Mouse (Mus musculus) c-Kit-positive CD71-negative TER-119-negative erythroid progenitor cells, embryonic 14.5 days (primary cell): Measurements from ENCODE around the gene Hrnr.

Source experiments
- DNase-seq: peaks from one replicate; pipeline ENCODE4 v3.0.0-alpha.2; 2013; ENCODE audit warnings: low read depth

Gene Hrnr

GRCm38 (mm10) chr3:93319449-93319848, at the start of gene Hrnr:
Gene Hrnr (plus strand): TSS chr3:93319749.
- no peak for DNase-seq

- DNase-seq = no peak
Measured at GRCm38 (mm10) chr3:93273223-93273622, 46.3 kb upstream of the Hrnr start, which contains the start of gene Flg. Gene Flg (plus strand): TSS chr3:93273523.

GRCm38 (mm10) chr3:93297542-93297941, 22.0 kb upstream of the Hrnr start:
- DNase-seq = no peak

- DNase-seq = no peak
Measured at GRCm38 (mm10) chr3:93299832-93300231, 19.7 kb upstream of the Hrnr start.

GRCm38 (mm10) chr3:93301896-93302295, 17.7 kb upstream of the Hrnr start:
- no peak for DNase-seq

GRCm38 (mm10) chr3:93306142-93306541, 13.4 kb upstream of the Hrnr start:
- DNase-seq = no peak

- no peak for DNase-seq
Measured at GRCm38 (mm10) chr3:93311371-93311770, 8.2 kb upstream of the Hrnr start.

- DNase-seq = no peak
Measured at GRCm38 (mm10) chr3:93314388-93314787, 5.2 kb upstream of the Hrnr start.

- no peak for DNase-seq
Measured at GRCm38 (mm10) chr3:93337749-93338148, 18.2 kb downstream of the Hrnr start.

- DNase-seq = no peak
Measured at GRCm38 (mm10) chr3:93340021-93340420, 20.5 kb downstream of the Hrnr start.

GRCm38 (mm10) chr3:93346896-93347295, 27.3 kb downstream of the Hrnr start:
- DNase-seq = no peak

GRCm38 (mm10) chr3:93360045-93360444, 40.5 kb downstream of the Hrnr start:
- peak; percentile 28 for DNase-seq

GRCm38 (mm10) chr3:93361933-93362574, 42.5 kb downstream of the Hrnr start:
- DNase-seq = peak; percentile 33

GRCm38 (mm10) chr3:93366966-93367575, 47.5 kb downstream of the Hrnr start:
- DNase-seq = no peak

- DNase-seq = no peak
Measured at GRCm38 (mm10) chr3:93368171-93368570, 48.6 kb downstream of the Hrnr start.

GRCm38 (mm10) chr3:93373416-93373815, 53.9 kb downstream of the Hrnr start:
- DNase-seq = no peak

- no peak for DNase-seq
Measured at GRCm38 (mm10) chr3:93375196-93375595, 55.6 kb downstream of the Hrnr start.

- DNase-seq = no peak
Measured at GRCm38 (mm10) chr3:93375601-93376000, 56.1 kb downstream of the Hrnr start.

GRCm38 (mm10) chr3:93378146-93378545, 58.6 kb downstream of the Hrnr start:
- DNase-seq = no peak
